Mouse (Mus musculus): ENCODE measurements around the gene Rflnb.

- TF ChIP-seq POLR2A (IDR thresholded peaks at IDR 0.05; ENCODE audit: extremely low read depth, insufficient read depth, low read length) (no peak), CTCF (IDR thresholded peaks at IDR 0.05; ENCODE audit: extremely low read depth, insufficient read depth, low read length) (no peak)
Measured at GRCm38 (mm10) chr11:76066563-76067156, 39.1 kb upstream of the Rflnb start.
